Mouse (Mus musculus) MEL (cell line): ENCODE data around the gene Tmprss4. TPM values are rescaled to one million over a fixed set of nuclear protein-coding genes. Genes with fewer than 3 reads are reported as not detected.

Experiments
- DNase-seq: peaks from one replicate; pipeline ENCODE4 v3.0.0; 2011; ENCODE audit warnings: low read depth, low spot score
- H3K27ac ChIP-seq: 2 replicates; pipeline ENCODE4 v1.5.1; 2012; ENCODE audit warnings: low read depth, mild to moderate bottlenecking, control low read depth, low read length, moderate library complexity; ENCODE audit not compliant: control insufficient read depth
- H3K27me3 ChIP-seq, 2 experiments: fragments of 150-350 bp in 1 of 2; sonication (generic) in 1 of 2; 2 replicates each; pipeline ENCODE4 v1.6.1; 2012; ENCODE audit warnings: low read length in 2 of 2, mild to moderate bottlenecking in 2 of 2, improper control_type of control experiment in 1 of 2, moderate library complexity in 1 of 2; ENCODE audit not compliant: insufficient read depth in 2 of 2, control insufficient read depth in 1 of 2
- H3K36me3 ChIP-seq, 2 experiments: 2 replicates each; pipeline ENCODE4 v1.6.1; 2012 to 2014; ENCODE audit warnings: low read length in 2 of 2, improper control_type of control experiment in 1 of 2, inconsistent platforms in 1 of 2, mild to moderate bottlenecking in 1 of 2; ENCODE audit not compliant: insufficient read depth in 2 of 2, control insufficient read depth in 1 of 2
- H3K4me1 ChIP-seq, 2 experiments: fragments of 150-350 bp in 1 of 2; sonication (generic) in 1 of 2; 2 replicates each; pipeline ENCODE4 v1.6.1; 2012; ENCODE audit warnings: low read length in 2 of 2, improper control_type of control experiment in 1 of 2, mild to moderate bottlenecking in 1 of 2; ENCODE audit not compliant: insufficient read depth in 2 of 2, control insufficient read depth in 1 of 2
- H3K4me3 ChIP-seq, 2 experiments: fragments of 150-350 bp in 1 of 2; sonication (generic) in 1 of 2; 2 replicates each; pipeline ENCODE4 v1.5.1; 2012; ENCODE audit warnings: low read depth in 2 of 2, low read length in 2 of 2, mild to moderate bottlenecking in 2 of 2, moderate library complexity in 2 of 2, control low read depth in 1 of 2, improper control_type of control experiment in 1 of 2; ENCODE audit not compliant: control insufficient read depth in 1 of 2, insufficient read depth in 1 of 2
- H3K79me2 ChIP-seq: 2 replicates; pipeline ENCODE4 v1.6.1; 2012; ENCODE audit warnings: mild to moderate bottlenecking, low read length, moderate library complexity; ENCODE audit not compliant: control insufficient read depth, poor library complexity, insufficient read depth
- H3K9ac ChIP-seq: 2 replicates; pipeline ENCODE4 v1.6.1; 2012; ENCODE audit warnings: low read depth, mild to moderate bottlenecking, control low read depth, low read length, moderate library complexity; ENCODE audit not compliant: control insufficient read depth, poor library complexity, severe bottlenecking
- H3K9me3 ChIP-seq: fragments of 150-350 bp; sonication (generic); replicated peaks from 2 replicates; pipeline ENCODE4 v1.6.1; 2012; ENCODE audit warnings: mild to moderate bottlenecking, low read length, improper control_type of control experiment, moderate library complexity; ENCODE audit not compliant: insufficient read depth
- CHD1 ChIP-seq: IDR thresholded peaks from 2 replicates; pipeline ENCODE4 v1.6.1; 2012; ENCODE audit warnings: low read depth, mild to moderate bottlenecking, inconsistent platforms, low read length, improper control_type of control experiment
- CHD2 ChIP-seq: IDR thresholded peaks from 2 replicates; pipeline ENCODE4 v1.6.1; 2011; ENCODE audit warnings: low read length, improper control_type of control experiment
- CTCF ChIP-seq, 3 experiments: IDR thresholded peaks in 2 of 3; conservative IDR thresholded peaks in 1 of 3; 2 replicates each; pipeline ENCODE4 v1.5.1; 2011 to 2012; ENCODE audit warnings: low read length in 3 of 3, low read depth in 2 of 3, mild to moderate bottlenecking in 2 of 3, improper control_type of control experiment in 1 of 3, inconsistent platforms in 1 of 3, mixed read lengths in 1 of 3, moderate library complexity in 1 of 3; ENCODE audit not compliant: control insufficient read depth in 1 of 3, insufficient read depth in 1 of 3, poor library complexity in 1 of 3, severe bottlenecking in 1 of 3
- E2F4 ChIP-seq: IDR thresholded peaks from 2 replicates; pipeline ENCODE4 v1.6.1; 2011; ENCODE audit warnings: low read depth, low read length, improper control_type of control experiment, borderline replicate concordance
- ELF1 ChIP-seq: IDR thresholded peaks from 2 replicates; pipeline ENCODE4 v1.6.1; 2014; ENCODE audit warnings: low read depth, mild to moderate bottlenecking, inconsistent platforms, low read length, improper control_type of control experiment, moderate library complexity
- EP300 ChIP-seq, 2 experiments: IDR thresholded peaks; 2 replicates each; pipeline ENCODE4 v1.6.1; 2011; ENCODE audit warnings: improper control_type of control experiment in 2 of 2, low read length in 2 of 2, low read depth in 1 of 2, mild to moderate bottlenecking in 1 of 2
- ETS1 ChIP-seq: IDR thresholded peaks from 2 replicates; pipeline ENCODE4 v1.6.1; 2012; ENCODE audit warnings: low read depth, mild to moderate bottlenecking, inconsistent platforms, low read length, improper control_type of control experiment, moderate library complexity
- GABPA ChIP-seq: IDR thresholded peaks from 2 replicates; pipeline ENCODE4 v1.6.1; 2012; ENCODE audit warnings: low read depth, mild to moderate bottlenecking, inconsistent platforms, low read length, improper control_type of control experiment, moderate library complexity
- KAT2A ChIP-seq: conservative IDR thresholded peaks from 2 replicates; pipeline ENCODE4 v1.6.1; 2012; ENCODE audit warnings: low read depth, low read length, improper control_type of control experiment, inconsistent platforms
- MXI1 ChIP-seq: IDR thresholded peaks from 2 replicates; pipeline ENCODE4 v1.6.1; 2011; ENCODE audit warnings: mild to moderate bottlenecking, low read depth, low read length, improper control_type of control experiment
- MYB ChIP-seq: IDR thresholded peaks from 2 replicates; pipeline ENCODE4 v1.6.1; 2011; ENCODE audit warnings: mild to moderate bottlenecking, low read depth, low read length, improper control_type of control experiment
- MYC ChIP-seq: IDR thresholded peaks from 2 replicates; pipeline ENCODE4 v1.6.1; 2011; ENCODE audit warnings: low read depth, mild to moderate bottlenecking, low read length, improper control_type of control experiment, moderate library complexity
- NELFE ChIP-seq: IDR thresholded peaks from 2 replicates; pipeline ENCODE4 v1.6.1; 2011; ENCODE audit warnings: low read depth, low read length, improper control_type of control experiment
- POLR2A ChIP-seq, 2 experiments: IDR thresholded peaks; 2 replicates each; pipeline ENCODE4 v1.6.1; 2011 to 2012; ENCODE audit warnings: low read length in 2 of 2, mild to moderate bottlenecking in 2 of 2, control low read depth in 1 of 2, improper control_type of control experiment in 1 of 2, low read depth in 1 of 2, moderate library complexity in 1 of 2; ENCODE audit not compliant: control insufficient read depth in 1 of 2, insufficient read depth in 1 of 2, poor library complexity in 1 of 2
- POLR2AphosphoS5 ChIP-seq: IDR thresholded peaks from 2 replicates; pipeline ENCODE4 v1.6.1; 2012; ENCODE audit warnings: low read depth, borderline replicate concordance, mild to moderate bottlenecking, inconsistent platforms, low read length, moderate library complexity, mixed read lengths
- RCOR1 ChIP-seq: IDR thresholded peaks from 2 replicates; pipeline ENCODE4 v1.6.1; 2012; ENCODE audit warnings: low read depth, mild to moderate bottlenecking, inconsistent platforms, low read length, improper control_type of control experiment
- SIN3A ChIP-seq: IDR thresholded peaks from 2 replicates; pipeline ENCODE4 v1.6.1; 2012; ENCODE audit warnings: low read length, improper control_type of control experiment, inconsistent platforms
- SMC3 ChIP-seq: IDR thresholded peaks from 2 replicates; pipeline ENCODE4 v1.6.1; 2011; ENCODE audit warnings: low read depth, low read length, improper control_type of control experiment
- TAL1 ChIP-seq: IDR thresholded peaks from 2 replicates; pipeline ENCODE4 v1.6.1; 2012; ENCODE audit warnings: mild to moderate bottlenecking, inconsistent platforms, low read length, moderate library complexity, mixed read lengths
- TBP ChIP-seq: IDR thresholded peaks from 2 replicates; pipeline ENCODE4 v1.8.0; 2011; ENCODE audit warnings: low read depth, low read length, improper control_type of control experiment
- TCF12 ChIP-seq: IDR thresholded peaks from 2 replicates; pipeline ENCODE4 v1.6.1; 2014; ENCODE audit warnings: low read depth, mild to moderate bottlenecking, inconsistent platforms, low read length, improper control_type of control experiment, moderate library complexity
- UBTF ChIP-seq: IDR thresholded peaks from 2 replicates; pipeline ENCODE4 v1.6.1; 2012; ENCODE audit warnings: low read depth, mild to moderate bottlenecking, inconsistent platforms, low read length, improper control_type of control experiment, moderate library complexity, borderline replicate concordance; ENCODE audit not compliant: insufficient read depth
- USF1 ChIP-seq: IDR thresholded peaks from 2 replicates; pipeline ENCODE4 v1.6.1; 2014; ENCODE audit warnings: low read depth, mild to moderate bottlenecking, inconsistent platforms, low read length, improper control_type of control experiment, moderate library complexity
- ZC3H11A ChIP-seq: IDR thresholded peaks from 2 replicates; pipeline ENCODE4 v1.6.1; 2012; ENCODE audit warnings: low read depth, mild to moderate bottlenecking, inconsistent platforms, low read length, improper control_type of control experiment
- ZKSCAN1 ChIP-seq: IDR thresholded peaks from 2 replicates; pipeline ENCODE4 v1.6.1; 2012; ENCODE audit warnings: low read depth, mild to moderate bottlenecking, inconsistent platforms, low read length, improper control_type of control experiment, moderate library complexity
- ZMIZ1 ChIP-seq: IDR thresholded peaks from 2 replicates; pipeline ENCODE4 v1.6.1; 2012; ENCODE audit warnings: low read depth, mild to moderate bottlenecking, inconsistent platforms, low read length, improper control_type of control experiment, moderate library complexity
- polyA plus RNA-seq, 2 experiments: library from polyadenylated mRNA; stranded (reverse) in 1 of 2; unstranded in 1 of 2; fragments of >175 nt in 1 of 2; fragments of >200 nt in 1 of 2; gene quantifications; 2 replicates each; pipeline versions ENCODE4 v1.2.1 to v1.2.4; 2012; ENCODE audit warnings: low replicate concordance in 2 of 2, low read depth in 1 of 2; ENCODE audit not compliant: insufficient read length in 2 of 2, insufficient read depth in 1 of 2, missing spikeins in 1 of 2
- total RNA-seq: library from RNA; depleted of rRNA; stranded (reverse); fragments of 300-350 nt; gene quantifications from 2 replicates; pipeline ENCODE4 v1.2.3, GENCODE M21; 2012

The Tmprss4 gene
- total and polyA plus RNA-seq, 3 experiments, result not detected

GRCm38 (mm10) chr9:45167903-45168302 is 36.0 kb downstream of the Tmprss4 start:
- no peaks in the 10 kb centered on the region for H3K36me3 ChIP-seq
- no peak overlapping the region for H3K4me3 ChIP-seq
- no peaks in the 10 kb centered on the region for H3K79me2 ChIP-seq
- H3K27ac ChIP-seq, result no peak overlapping the region
- no peak for DNase-seq
- peaks cover 0 to 2% of the 10 kb centered on the region in 2 experiments; a peak in 1 of 4 replicates for H3K27me3 ChIP-seq
- no peaks in the 10 kb centered on the region for H3K9me3 ChIP-seq
- TF ChIP-seq POLR2AphosphoS5 (no peak), UBTF (no peak), EP300 (IDR thresholded peaks at IDR 0.05; ENCODE audit: low read depth in 1 of 2, low read length in 2 of 2) (no peak), TBP (no peak), ETS1 (no peak), RCOR1 (no peak), CHD1 (no peak), SIN3A (no peak), MYB (no peak), MYC (no peak), MXI1 (no peak), KAT2A (no peak), ZMIZ1 (no peak), ZKSCAN1 (no peak), NELFE (no peak), ZC3H11A (no peak)
- H3K4me1 ChIP-seq, result no peaks in the 10 kb centered on the region
- H3K9ac ChIP-seq, result no peak overlapping the region

DNA sequence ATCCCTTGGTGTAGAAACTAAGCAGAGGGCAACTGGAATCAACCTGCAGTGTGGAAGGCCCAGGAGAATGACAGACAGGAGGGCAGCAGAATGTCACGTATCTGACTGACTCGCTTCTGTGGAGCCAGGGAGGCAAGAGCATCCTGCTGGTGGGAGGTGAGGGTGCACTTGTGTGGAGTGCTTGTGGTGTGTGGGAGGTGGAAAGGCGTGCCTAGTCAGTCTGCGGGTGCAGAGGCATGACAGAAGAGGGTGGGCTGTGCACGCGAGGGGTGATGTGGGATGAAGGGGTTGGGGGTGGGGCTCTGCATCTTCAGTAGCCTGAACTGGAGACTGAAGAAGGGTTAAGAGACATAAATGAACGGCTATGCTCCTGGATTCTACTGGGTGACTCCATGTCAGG is 50.5 kb downstream of the Tmprss4 start:
- no peaks in the 10 kb centered on the region for H3K79me2 ChIP-seq
- no peak overlapping the region for H3K27ac ChIP-seq
- H3K9me3 ChIP-seq, result no peaks in the 10 kb centered on the region
- TF ChIP-seq USF1 (no peak), GABPA (no peak), E2F4 (no peak), TCF12 (no peak), ELF1 (no peak), SIN3A (no peak), POLR2A (IDR thresholded peaks at IDR 0.05; ENCODE audit: control insufficient read depth in 1 of 2, insufficient read depth in 1 of 2, low read depth in 1 of 2, low read length in 2 of 2, poor library complexity in 1 of 2) (no peak), TAL1 (no peak), CHD2 (no peak), KAT2A (no peak), SMC3 (no peak), CTCF (IDR thresholded peaks at IDR 0.05 in 2 of 3, conservative IDR thresholded peaks at IDR 0.05 in 1 of 3; ENCODE audit: control insufficient read depth in 1 of 3, insufficient read depth in 1 of 3, low read depth in 2 of 3, low read length in 3 of 3, poor library complexity in 1 of 3, severe bottlenecking in 1 of 3) (no peak), ZKSCAN1 (no peak)
- H3K4me1 ChIP-seq, result no peaks in the 10 kb centered on the region; a peak in 1 of 4 replicates
- DNase-seq, result no peak
- H3K4me3 ChIP-seq, result no peak overlapping the region
- no peaks in the 10 kb centered on the region for H3K36me3 ChIP-seq
- H3K27me3 ChIP-seq, result peaks cover 22% of the 10 kb centered on the region in 2 experiments
- no peak overlapping the region for H3K9ac ChIP-seq
